Mouse (Mus musculus): ENCODE results near the gene Olfr427. TPM values are rescaled to one million over a fixed set of nuclear protein-coding genes. Genes with fewer than 3 reads are reported as not detected.

Gene Olfr427
- polyA plus RNA-seq, 1 experiment = not detected

GRCm38 (mm10) chr1:174052981-174053380, 43.7 kb upstream of the Olfr427 start:
- no peak for TF ChIP-seq POLR2A (IDR thresholded peaks at IDR 0.05; ENCODE audit: low read depth, low read length)
- TF ChIP-seq CTCF (IDR thresholded peaks at IDR 0.05; ENCODE audit: extremely low read depth, insufficient read depth, insufficient read length, insufficient replicate concordance) = no peak

GRCm38 (mm10) chr1:174055248-174055647, 41.4 kb upstream of the Olfr427 start:
- Histone ChIP-seq H3K4me1 (ENCODE audit: control insufficient read depth, insufficient read depth, insufficient read length) (peaks cover 4% of the 10 kb centered on the region), H3K36me3 (ENCODE audit: control insufficient read depth, insufficient read depth, low read length) (no peaks in the 10 kb centered on the region), H3K27me3 (ENCODE audit: control insufficient read depth, insufficient read depth, low read length) (no peaks in the 10 kb centered on the region), H3K27ac (ENCODE audit: insufficient read depth, low read length) (no peak overlapping the region), H3K4me3 (ENCODE audit: extremely low read depth, insufficient read depth, insufficient read length) (no peak overlapping the region)
- 42% methylated on average over 2 of the region's 2 CpGs for WGBS
- TF ChIP-seq CTCF (IDR thresholded peaks at IDR 0.05; ENCODE audit: extremely low read depth, insufficient read depth, insufficient read length, insufficient replicate concordance) (no peak), POLR2A (IDR thresholded peaks at IDR 0.05; ENCODE audit: low read depth, low read length) (no peak)
- no peak for DNase-seq (ENCODE audit: low read depth in 1 of 2, low spot score in 2 of 2)

More at GRCm38 (mm10) chr1:174052981-174053380, 43.7 kb upstream of the Olfr427 start:
- DNase-seq (ENCODE audit: low read depth in 1 of 2, low spot score in 2 of 2) = no peak
- Histone ChIP-seq H3K27me3 (ENCODE audit: control insufficient read depth, insufficient read depth, low read length) (no peaks in the 10 kb centered on the region), H3K4me3 (ENCODE audit: extremely low read depth, insufficient read depth, insufficient read length) (no peak overlapping the region), H3K4me1 (ENCODE audit: control insufficient read depth, insufficient read depth, insufficient read length) (peaks cover 4% of the 10 kb centered on the region), H3K36me3 (ENCODE audit: control insufficient read depth, insufficient read depth, low read length) (no peaks in the 10 kb centered on the region), H3K27ac (ENCODE audit: insufficient read depth, low read length) (no peak overlapping the region)
- 77% methylated on average over 3 of the region's 3 CpGs for WGBS

- Histone ChIP-seq H3K4me1 (ENCODE audit: control insufficient read depth, insufficient read depth, insufficient read length) (no peaks in the 10 kb centered on the region), H3K27me3 (ENCODE audit: control insufficient read depth, insufficient read depth, low read length) (no peaks in the 10 kb centered on the region), H3K27ac (ENCODE audit: insufficient read depth, low read length) (no peak within 1 kb of the TSS), H3K36me3 (ENCODE audit: control insufficient read depth, insufficient read depth, low read length) (no peaks in the 10 kb centered on the region), H3K4me3 (ENCODE audit: extremely low read depth, insufficient read depth, insufficient read length) (no peak within 1 kb of the TSS)
- 91% methylated on average over 3 of the region's 3 CpGs for WGBS
- DNase-seq (ENCODE audit: low read depth in 1 of 2, low spot score in 2 of 2) = no peak
- TF ChIP-seq CTCF (IDR thresholded peaks at IDR 0.05; ENCODE audit: extremely low read depth, insufficient read depth, insufficient read length, insufficient replicate concordance) (no peak), POLR2A (IDR thresholded peaks at IDR 0.05; ENCODE audit: low read depth, low read length) (no peak)
These were observed 30.4 kb upstream of the Olfr427 start, which contains the start of gene Olfr430 for GRCm38 (mm10) chr1:174066305-174066704. Olfr430 (plus strand) TSS chr1:174066605.

- H3K27me3 ChIP-seq (ENCODE audit: control insufficient read depth, insufficient read depth, low read length) = no peaks in the 10 kb centered on the region
- no peaks in the 10 kb centered on the region for H3K36me3 ChIP-seq (ENCODE audit: control insufficient read depth, insufficient read depth, low read length)
- no peaks in the 10 kb centered on the region for H3K4me1 ChIP-seq (ENCODE audit: control insufficient read depth, insufficient read depth, insufficient read length)
- WGBS = 89% methylated on average over 2 of the region's 2 CpGs
- H3K4me3 ChIP-seq (ENCODE audit: extremely low read depth, insufficient read depth, insufficient read length) = no peak within 1 kb of the TSS
- no peak within 1 kb of the TSS for H3K27ac ChIP-seq (ENCODE audit: insufficient read depth, low read length)
- no peak for DNase-seq (ENCODE audit: low read depth in 1 of 2, low spot score in 2 of 2)
- TF ChIP-seq CTCF (IDR thresholded peaks at IDR 0.05; ENCODE audit: extremely low read depth, insufficient read depth, insufficient read length, insufficient replicate concordance) = no peak
These were observed 12.7 kb upstream of the Olfr427 start, which contains the start of gene Olfr429 for GRCm38 (mm10) chr1:174084031-174084430. Olfr429 (plus strand) TSS chr1:174084331.

- H3K27me3 ChIP-seq (ENCODE audit: control insufficient read depth, insufficient read depth, low read length) = no peaks in the 10 kb centered on the region
- 72% methylated on average over 2 of the region's 2 CpGs for WGBS
- TF ChIP-seq POLR2A (IDR thresholded peaks at IDR 0.05; ENCODE audit: low read depth, low read length) = no peak
- TF ChIP-seq CTCF (IDR thresholded peaks at IDR 0.05; ENCODE audit: extremely low read depth, insufficient read depth, insufficient read length, insufficient replicate concordance) = no peak
These were observed 7.0 kb downstream of the Olfr427 start for GRCm38 (mm10) chr1:174103735-174104134.

GRCm38 (mm10) chr1:174121062-174121461, 24.4 kb downstream of the Olfr427 start, which contains the start of gene Olfr231:
Olfr231 (minus strand) TSS chr1:174121162.
- 71% methylated on average over 2 of the region's 2 CpGs for WGBS

More at GRCm38 (mm10) chr1:174103735-174104134, 7.0 kb downstream of the Olfr427 start:
- H3K4me1 ChIP-seq (ENCODE audit: control insufficient read depth, insufficient read depth, insufficient read length) = no peaks in the 10 kb centered on the region
- H3K36me3 ChIP-seq (ENCODE audit: control insufficient read depth, insufficient read depth, low read length) = no peaks in the 10 kb centered on the region
- H3K4me3 ChIP-seq (ENCODE audit: extremely low read depth, insufficient read depth, insufficient read length) = no peak overlapping the region
- DNase-seq (ENCODE audit: low read depth in 1 of 2, low spot score in 2 of 2) = no peak
- H3K27ac ChIP-seq (ENCODE audit: insufficient read depth, low read length) = no peak overlapping the region

GRCm38 (mm10) chr1:174131217-174131616, 34.5 kb downstream of the Olfr427 start, which contains the start of gene Olfr424:
Olfr424 (plus strand) TSS chr1:174131517.
- no peak for DNase-seq (ENCODE audit: low read depth in 1 of 2, low spot score in 2 of 2)
- no peak within 1 kb of the TSS for H3K4me3 ChIP-seq (ENCODE audit: extremely low read depth, insufficient read depth, insufficient read length)
- H3K27ac ChIP-seq (ENCODE audit: insufficient read depth, low read length) = no peak within 1 kb of the TSS
- H3K4me1 ChIP-seq (ENCODE audit: control insufficient read depth, insufficient read depth, insufficient read length) = no peaks in the 10 kb centered on the region
- no peak for TF ChIP-seq CTCF (IDR thresholded peaks at IDR 0.05; ENCODE audit: extremely low read depth, insufficient read depth, insufficient read length, insufficient replicate concordance)
- TF ChIP-seq POLR2A (IDR thresholded peaks at IDR 0.05; ENCODE audit: low read depth, low read length) = no peak
- 86% methylated on average over 3 of the region's 3 CpGs for whole genome bisulfite sequencing
- H3K36me3 ChIP-seq (ENCODE audit: control insufficient read depth, insufficient read depth, low read length) = no peaks in the 10 kb centered on the region
- no peaks in the 10 kb centered on the region for H3K27me3 ChIP-seq (ENCODE audit: control insufficient read depth, insufficient read depth, low read length)

More at GRCm38 (mm10) chr1:174121062-174121461, 24.4 kb downstream of the Olfr427 start, which contains the start of gene Olfr231:
- Histone ChIP-seq H3K27ac (ENCODE audit: insufficient read depth, low read length) (no peak within 1 kb of the TSS), H3K27me3 (ENCODE audit: control insufficient read depth, insufficient read depth, low read length) (no peaks in the 10 kb centered on the region), H3K36me3 (ENCODE audit: control insufficient read depth, insufficient read depth, low read length) (no peaks in the 10 kb centered on the region), H3K4me1 (ENCODE audit: control insufficient read depth, insufficient read depth, insufficient read length) (no peaks in the 10 kb centered on the region), H3K4me3 (ENCODE audit: extremely low read depth, insufficient read depth, insufficient read length) (no peak within 1 kb of the TSS)
- TF ChIP-seq CTCF (IDR thresholded peaks at IDR 0.05; ENCODE audit: extremely low read depth, insufficient read depth, insufficient read length, insufficient replicate concordance) (no peak), POLR2A (IDR thresholded peaks at IDR 0.05; ENCODE audit: low read depth, low read length) (no peak)
- DNase-seq (ENCODE audit: low read depth in 1 of 2, low spot score in 2 of 2) = no peak
